Mouse (Mus musculus): Measurements from ENCODE around the gene Plin4. TPM values are rescaled to one million over a fixed set of nuclear protein-coding genes. Genes with fewer than 3 reads are reported as not detected.

Plin4 gene
- total RNA-seq, 1 experiment from 2014 or later, result not detected

DNA sequence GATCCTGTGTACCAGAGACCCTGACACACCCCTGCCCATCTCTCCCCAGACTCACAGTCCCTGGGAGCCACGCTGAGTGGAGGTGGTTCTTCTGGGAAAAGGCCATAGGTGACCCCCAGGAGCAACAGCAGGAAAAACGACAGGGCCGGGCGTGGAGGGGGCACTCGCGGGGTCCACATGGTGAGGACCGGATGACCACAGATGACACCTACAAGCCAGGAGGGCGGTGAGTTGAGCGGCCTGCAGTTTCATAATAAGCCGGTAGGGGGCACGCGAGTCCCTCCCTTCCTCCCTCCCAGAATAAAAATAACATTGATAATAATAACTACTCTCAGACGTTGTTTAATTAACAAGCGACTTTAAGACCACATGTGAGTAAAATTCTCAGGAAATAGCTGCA lies 23.1 kb upstream of the Plin4 start:
- peak; percentile 15 to 34; a peak in 1 of 4 replicates for ATAC-seq (replicated peaks in 1 of 2; ENCODE audit: insufficient read depth in 1 of 2, low FRiP score in 2 of 2, low TSS enrichment in 1 of 2, low read depth in 1 of 2, poor library complexity in 2 of 2, severe bottlenecking in 2 of 2)

DNA sequence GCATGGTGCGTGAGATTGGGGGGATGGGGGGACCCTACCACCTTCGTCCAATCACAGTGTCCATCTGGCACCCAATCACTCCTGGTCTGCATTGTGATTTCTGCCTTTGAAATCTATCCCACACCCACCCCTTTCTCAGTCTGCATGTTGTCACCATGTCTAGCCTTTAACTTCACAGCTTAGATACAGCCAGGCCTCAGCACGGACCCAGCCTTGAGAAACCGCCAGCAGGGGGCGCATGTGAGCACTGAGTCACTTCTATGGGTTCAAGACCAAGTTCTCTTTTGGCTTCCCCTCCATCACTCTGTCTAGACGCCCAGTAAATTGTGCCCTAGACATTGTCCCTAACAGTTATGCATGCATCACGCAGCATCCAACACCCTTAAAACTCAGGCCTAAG lies 22.2 kb upstream of the Plin4 start:
- no peak for ATAC-seq (replicated peaks in 1 of 2; ENCODE audit: insufficient read depth in 1 of 2, low FRiP score in 2 of 2, low TSS enrichment in 1 of 2, low read depth in 1 of 2, poor library complexity in 2 of 2, severe bottlenecking in 2 of 2)

DNA sequence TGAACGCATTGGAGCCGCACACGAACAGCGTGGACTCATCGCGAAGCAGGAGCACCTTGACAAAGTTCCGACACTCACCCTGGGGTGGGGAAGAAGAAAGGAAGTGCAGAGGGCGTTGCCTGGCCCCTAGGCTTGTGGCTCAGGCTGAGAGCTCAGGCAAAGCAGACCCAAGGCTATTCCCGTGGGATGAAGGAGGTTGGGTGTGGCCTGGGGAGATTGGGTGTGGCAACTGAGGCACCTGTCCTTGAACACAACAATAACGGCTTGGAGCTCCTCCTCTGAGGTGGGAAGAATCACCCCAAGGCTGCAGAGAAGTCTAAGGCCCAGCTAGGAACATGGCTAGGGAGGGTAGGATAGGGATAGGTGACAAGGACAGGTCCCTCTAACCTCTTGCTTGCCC lies 21.5 kb upstream of the Plin4 start:
- no peak for ATAC-seq (replicated peaks in 1 of 2; ENCODE audit: insufficient read depth in 1 of 2, low FRiP score in 2 of 2, low TSS enrichment in 1 of 2, low read depth in 1 of 2, poor library complexity in 2 of 2, severe bottlenecking in 2 of 2)

DNA sequence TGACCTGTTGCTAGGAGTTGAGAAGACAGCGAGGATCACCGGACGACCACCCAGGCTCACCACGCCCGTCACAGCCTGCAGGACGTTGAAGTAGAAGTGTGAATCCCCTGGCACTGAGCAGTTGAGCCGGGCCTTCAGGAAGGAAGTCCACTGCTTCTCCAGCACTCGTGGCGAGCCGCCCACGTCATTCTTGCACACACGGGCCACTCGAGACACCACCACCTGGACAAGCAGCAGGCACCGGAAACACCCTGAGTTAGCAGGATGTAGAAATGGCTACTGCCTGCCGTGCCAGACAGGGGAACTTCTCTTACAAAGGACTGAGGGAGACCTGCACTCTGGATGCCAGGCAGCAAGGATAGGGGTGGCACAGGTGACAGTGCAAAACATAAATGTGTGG lies 18.6 kb upstream of the Plin4 start:
- peak; percentile 19 to 38; a peak in 2 of 4 replicates for ATAC-seq (replicated peaks in 1 of 2; ENCODE audit: insufficient read depth in 1 of 2, low FRiP score in 2 of 2, low TSS enrichment in 1 of 2, low read depth in 1 of 2, poor library complexity in 2 of 2, severe bottlenecking in 2 of 2)

DNA sequence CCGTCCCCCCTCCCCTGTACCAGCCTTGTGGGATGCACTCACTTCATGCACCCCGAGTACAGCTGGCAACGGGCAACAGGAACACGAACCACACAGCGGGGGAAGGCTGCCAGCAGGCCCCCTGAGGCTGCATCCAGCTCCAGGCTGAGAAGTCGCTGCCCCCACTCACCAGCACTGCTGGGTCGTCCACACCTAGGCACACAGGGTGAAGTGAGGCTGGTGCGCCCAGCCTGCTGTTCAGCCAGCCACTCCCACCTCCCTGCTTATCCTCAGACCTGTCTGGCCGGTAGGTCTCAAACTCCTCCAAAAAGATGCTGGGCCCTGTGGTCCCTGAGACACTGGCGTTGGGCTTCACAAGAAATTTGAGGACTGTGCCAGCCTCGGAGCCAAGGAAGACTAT lies 16.6 kb upstream of the Plin4 start:
- no peak for ATAC-seq (replicated peaks in 1 of 2; ENCODE audit: insufficient read depth in 1 of 2, low FRiP score in 2 of 2, low TSS enrichment in 1 of 2, low read depth in 1 of 2, poor library complexity in 2 of 2, severe bottlenecking in 2 of 2)

DNA sequence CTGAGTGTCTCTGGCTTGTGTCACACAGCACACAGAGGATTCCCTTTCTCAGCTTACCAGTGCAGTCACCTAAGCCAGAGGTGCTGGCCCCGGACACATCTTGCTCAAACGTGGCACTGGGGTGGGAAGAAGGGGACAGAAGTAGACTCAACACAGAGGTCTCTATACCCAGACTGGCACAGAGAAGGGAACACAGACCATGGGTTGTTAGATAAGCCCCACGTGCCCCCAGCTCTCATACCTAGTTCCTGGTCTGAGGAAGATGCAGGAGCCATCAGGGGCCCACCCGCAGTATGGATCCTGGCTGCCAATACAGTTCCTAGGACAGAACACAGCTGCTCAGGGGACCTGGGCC lies 15.7 kb upstream of the Plin4 start:
- ATAC-seq (replicated peaks in 1 of 2; ENCODE audit: insufficient read depth in 1 of 2, low FRiP score in 2 of 2, low TSS enrichment in 1 of 2, low read depth in 1 of 2, poor library complexity in 2 of 2, severe bottlenecking in 2 of 2), result no peak

DNA sequence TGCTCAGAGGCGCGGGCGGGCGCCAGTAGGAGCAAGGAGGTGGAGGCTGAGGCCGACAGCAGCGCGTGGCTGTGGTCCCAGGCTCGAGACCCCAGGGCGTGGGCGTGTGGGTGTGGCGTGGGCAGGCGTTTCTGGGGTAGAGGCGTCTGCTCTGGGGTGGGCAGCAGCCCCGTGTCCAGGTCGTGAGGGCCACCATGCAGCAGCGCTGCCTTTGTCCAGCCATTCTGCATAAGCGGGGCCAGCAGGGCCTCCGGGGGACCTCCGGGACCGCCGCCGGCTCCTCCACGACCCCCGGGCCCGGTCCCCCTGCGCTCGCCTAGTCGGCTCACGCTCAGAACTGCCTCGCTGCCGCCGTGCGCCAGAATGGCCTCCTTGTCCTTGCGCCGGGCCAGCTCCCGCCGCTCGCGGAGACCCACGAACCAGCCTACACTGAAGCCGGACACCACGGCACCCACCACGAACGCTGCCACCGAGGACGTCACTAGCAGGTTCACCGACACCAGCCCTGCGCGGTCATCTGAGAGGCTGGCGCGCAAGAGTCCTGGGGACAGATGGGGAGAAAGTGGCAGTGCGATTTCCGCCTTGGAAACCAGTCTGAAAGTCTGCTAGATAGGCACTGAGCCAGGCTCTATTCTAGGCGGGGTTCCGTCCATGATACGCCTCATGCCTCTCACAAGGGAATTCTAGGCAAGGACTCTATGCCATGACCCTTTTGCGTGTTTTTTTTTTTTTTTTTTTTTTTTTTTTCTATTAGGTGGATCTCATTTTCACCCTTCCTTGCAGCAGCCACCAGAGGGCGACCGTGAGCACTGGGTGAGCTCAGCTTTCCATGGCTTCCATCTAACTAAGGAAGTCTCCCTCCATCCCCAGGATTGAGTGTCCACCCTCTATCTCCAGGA lies 15.0 kb upstream of the Plin4 start:
- no peak; a peak in 1 of 4 replicates for ATAC-seq (replicated peaks in 1 of 2; ENCODE audit: insufficient read depth in 1 of 2, low FRiP score in 2 of 2, low TSS enrichment in 1 of 2, low read depth in 1 of 2, poor library complexity in 2 of 2, severe bottlenecking in 2 of 2)

DNA sequence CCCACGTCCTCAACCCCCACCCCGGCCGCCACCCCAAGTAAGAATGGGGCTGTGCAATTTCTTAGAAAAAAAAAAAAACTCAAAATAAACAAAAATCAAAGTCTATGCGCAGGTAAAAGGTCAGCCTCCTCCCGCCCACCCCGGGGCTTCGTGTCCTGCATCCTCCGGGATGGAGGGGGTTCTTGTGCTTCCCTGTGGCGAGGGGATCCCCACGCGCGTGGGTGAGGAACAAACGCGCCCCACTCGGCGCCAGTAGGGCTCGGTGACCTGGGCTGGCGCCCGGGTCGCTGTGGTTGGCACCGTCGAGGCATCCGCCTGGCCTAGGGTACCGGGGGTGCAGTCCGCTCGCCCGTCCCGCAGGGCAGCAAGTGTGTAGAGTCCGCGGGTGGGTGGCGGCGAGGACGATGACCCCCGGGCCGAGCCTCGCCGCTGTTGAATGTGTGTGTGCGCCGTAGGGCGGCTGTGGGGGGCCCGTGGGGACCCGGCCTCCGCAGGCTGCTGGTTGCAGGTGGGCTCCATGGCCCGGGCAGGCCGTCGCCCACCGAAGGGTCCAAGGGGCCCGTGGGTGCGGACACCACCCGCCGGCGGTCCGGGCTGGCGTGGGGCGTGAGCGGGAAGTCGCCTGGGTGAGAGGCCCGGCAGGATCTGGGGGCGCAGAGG lies 14.2 kb upstream of the Plin4 start:
- no peak for ATAC-seq (replicated peaks in 1 of 2; ENCODE audit: insufficient read depth in 1 of 2, low FRiP score in 2 of 2, low TSS enrichment in 1 of 2, low read depth in 1 of 2, poor library complexity in 2 of 2, severe bottlenecking in 2 of 2)

DNA sequence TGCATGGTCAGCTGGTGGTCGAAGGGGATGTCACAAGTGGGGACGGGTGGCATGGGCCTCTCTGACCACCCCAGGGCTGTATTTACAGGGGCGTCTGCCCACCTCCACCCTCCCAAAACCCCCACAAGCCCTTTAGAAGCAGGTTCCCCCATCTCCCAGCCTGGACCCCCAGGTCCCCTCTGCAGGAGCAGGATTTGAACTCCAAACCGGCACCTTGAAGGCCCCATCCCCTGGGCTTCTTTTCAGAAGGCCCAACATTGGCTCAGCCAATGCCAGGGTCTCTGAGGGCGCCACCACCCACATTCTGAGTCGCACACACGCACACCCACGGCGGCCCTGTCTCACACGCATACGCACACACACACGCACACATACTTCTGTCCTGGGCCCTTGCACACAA lies 13.6 kb upstream of the Plin4 start:
- no peak for ATAC-seq (replicated peaks in 1 of 2; ENCODE audit: insufficient read depth in 1 of 2, low FRiP score in 2 of 2, low TSS enrichment in 1 of 2, low read depth in 1 of 2, poor library complexity in 2 of 2, severe bottlenecking in 2 of 2)

DNA sequence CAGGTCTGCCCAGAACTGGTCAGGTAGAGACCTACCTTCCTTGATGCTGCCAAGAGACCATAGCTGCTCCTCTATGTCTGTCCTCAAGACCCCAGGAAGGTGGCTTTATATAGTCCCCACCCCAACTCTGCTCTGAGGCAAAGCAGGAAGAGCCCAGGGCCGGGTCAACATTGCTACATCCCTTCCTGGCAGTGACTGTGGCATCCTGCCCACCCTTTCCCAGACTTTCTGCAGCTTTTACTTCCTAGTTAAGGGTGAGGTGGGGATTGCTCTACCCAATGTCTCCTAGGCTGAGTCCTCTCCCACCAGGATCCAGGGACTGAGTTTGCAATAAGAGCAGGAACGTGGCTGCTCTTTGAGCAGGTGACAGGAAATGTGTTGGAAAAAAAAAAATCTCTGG lies 12.2 kb upstream of the Plin4 start, which contains the start of gene Lrg1:
TSS of gene Lrg1 (minus strand) at position 176 of the 400 bp plus-strand sequence.
- no peak for ATAC-seq (replicated peaks in 1 of 2; ENCODE audit: insufficient read depth in 1 of 2, low FRiP score in 2 of 2, low TSS enrichment in 1 of 2, low read depth in 1 of 2, poor library complexity in 2 of 2, severe bottlenecking in 2 of 2)

DNA sequence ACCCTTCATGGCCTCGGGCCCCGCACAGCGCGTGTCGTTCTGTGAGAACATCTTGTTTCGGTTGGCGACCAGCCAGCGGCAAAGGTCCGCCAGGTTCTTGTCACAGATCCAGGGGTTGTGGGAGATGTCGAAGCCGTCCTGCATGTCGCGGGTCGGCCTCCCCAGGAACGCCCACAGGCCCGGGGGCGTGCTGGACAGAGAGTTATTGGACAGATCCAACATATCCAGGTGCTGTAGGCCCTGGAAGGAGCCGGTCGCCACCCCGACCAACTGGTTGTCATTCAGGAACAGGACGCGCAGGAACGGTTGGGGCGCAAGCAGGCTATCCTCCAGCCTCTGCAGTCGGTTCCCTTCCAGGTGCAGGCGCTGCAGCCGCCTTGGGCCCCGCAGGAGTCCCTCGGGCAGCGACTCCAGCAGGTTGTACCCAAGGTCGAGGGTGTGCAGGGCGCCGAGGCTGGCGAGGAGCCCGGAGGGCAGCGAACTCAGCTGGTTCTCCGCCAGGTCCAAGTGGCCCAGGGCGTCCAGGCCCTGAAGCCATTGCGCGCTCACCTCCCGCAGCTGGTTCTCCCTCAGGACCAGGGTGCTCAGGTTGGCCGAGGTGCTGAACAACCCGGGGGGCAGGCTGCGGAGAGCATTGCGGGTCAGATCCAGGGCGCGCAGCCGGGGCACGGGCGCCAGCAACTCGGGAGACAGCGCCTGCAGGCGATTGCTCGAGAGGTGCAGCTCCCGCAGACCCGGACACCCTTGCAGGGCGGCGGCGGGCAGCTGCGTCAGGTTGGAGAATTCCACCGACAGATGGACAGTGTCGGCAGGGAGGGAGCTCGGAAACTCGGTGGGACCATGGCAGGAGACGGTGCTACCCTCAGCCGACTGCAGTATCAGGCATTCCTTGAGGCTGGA lies 10.6 kb upstream of the Plin4 start:
- no peak for ATAC-seq (replicated peaks in 1 of 2; ENCODE audit: insufficient read depth in 1 of 2, low FRiP score in 2 of 2, low TSS enrichment in 1 of 2, low read depth in 1 of 2, poor library complexity in 2 of 2, severe bottlenecking in 2 of 2)

DNA sequence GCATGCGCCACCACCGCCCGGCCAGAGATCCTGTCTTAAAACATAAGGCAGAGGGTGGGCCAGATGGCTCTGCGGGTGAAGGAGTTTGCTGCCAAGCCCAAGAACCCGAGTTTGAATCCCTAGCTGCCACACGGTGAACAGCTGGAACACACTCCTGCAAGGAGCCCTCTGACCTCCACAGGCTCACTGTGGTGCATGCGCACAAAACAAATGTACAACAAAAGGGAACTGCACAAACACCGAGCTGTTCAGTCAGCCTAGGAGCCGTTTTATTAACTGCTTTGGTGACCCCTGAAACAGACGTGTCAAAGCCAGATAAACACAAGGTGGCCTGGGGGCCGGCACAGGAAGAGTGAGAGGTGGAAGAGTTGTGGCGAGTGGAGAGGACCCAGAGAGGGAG lies 9.8 kb upstream of the Plin4 start:
- ATAC-seq (replicated peaks in 1 of 2; ENCODE audit: insufficient read depth in 1 of 2, low FRiP score in 2 of 2, low TSS enrichment in 1 of 2, low read depth in 1 of 2, poor library complexity in 2 of 2, severe bottlenecking in 2 of 2), result no peak

DNA sequence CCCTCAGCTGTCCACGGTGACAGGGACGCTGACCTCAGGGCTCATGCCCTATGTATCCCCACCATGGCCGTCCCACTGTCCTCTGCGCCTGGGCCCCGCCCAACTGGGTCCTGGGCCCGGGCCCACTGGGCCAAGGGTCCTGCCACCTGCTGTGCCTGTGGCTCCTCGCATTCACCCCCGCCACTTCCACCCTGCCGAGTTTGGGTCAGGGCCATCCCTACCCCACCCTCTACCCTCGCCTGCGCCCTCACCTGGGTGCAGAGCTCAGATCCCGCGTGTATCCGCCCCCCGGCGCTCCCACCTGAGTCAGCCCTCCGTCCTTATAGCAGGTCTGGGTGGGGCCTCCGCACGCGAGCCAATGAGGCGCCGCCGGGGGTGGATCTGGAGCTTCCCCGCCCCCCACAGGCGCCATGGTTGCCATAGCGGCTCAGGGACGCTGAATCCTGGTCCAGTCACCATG lies 7.7 kb upstream of the Plin4 start, which contains the start of gene Plin5:
TSS of gene Plin5 (minus strand) at position 346 of the 460 bp plus-strand sequence.
- ATAC-seq (replicated peaks in 1 of 2; ENCODE audit: insufficient read depth in 1 of 2, low FRiP score in 2 of 2, low TSS enrichment in 1 of 2, low read depth in 1 of 2, poor library complexity in 2 of 2, severe bottlenecking in 2 of 2), result peak; percentile 32 to 35; a peak in 3 of 4 replicates

DNA sequence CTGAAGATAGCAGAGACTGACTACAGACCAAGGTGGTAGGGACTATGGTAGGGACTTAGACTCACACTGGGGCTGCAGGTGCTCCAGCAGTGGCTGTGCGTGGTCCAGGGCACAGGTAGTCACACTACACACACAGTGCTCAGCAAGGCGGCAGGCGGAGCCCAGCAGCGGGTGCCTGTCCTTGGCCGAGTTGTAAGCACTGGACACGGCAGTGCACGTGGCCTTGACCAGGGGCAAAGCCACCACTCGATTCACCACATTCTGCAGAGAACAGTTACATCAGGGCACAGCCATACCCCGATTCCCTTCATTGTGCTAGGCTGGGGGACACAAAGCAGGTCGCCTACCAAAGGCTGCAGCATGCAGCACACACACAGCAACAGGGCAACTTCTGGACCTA lies 6.6 kb upstream of the Plin4 start:
- ATAC-seq (replicated peaks in 1 of 2; ENCODE audit: insufficient read depth in 1 of 2, low FRiP score in 2 of 2, low TSS enrichment in 1 of 2, low read depth in 1 of 2, poor library complexity in 2 of 2, severe bottlenecking in 2 of 2), result no peak

DNA sequence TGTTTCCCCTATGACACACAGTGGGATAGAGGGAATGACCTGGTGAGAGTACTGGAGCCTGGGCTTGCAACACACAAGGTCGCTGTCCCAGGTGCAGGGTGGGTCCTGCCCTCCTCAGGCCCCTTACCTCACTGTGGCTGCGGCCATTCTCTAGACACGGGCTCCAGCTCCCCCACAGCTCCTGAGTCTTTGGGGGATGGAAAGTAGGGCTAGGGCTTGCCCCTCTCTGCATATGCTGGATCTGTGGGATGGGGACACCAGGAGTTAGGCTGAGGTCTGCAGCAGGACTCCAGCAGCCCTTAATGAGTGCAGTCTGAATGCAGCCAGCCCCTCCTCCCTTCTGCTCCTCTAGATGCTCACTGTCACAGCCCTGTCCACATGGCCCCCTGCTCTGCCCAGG lies 3.1 kb upstream of the Plin4 start:
- no peak for ATAC-seq (replicated peaks in 1 of 2; ENCODE audit: insufficient read depth in 1 of 2, low FRiP score in 2 of 2, low TSS enrichment in 1 of 2, low read depth in 1 of 2, poor library complexity in 2 of 2, severe bottlenecking in 2 of 2)

DNA sequence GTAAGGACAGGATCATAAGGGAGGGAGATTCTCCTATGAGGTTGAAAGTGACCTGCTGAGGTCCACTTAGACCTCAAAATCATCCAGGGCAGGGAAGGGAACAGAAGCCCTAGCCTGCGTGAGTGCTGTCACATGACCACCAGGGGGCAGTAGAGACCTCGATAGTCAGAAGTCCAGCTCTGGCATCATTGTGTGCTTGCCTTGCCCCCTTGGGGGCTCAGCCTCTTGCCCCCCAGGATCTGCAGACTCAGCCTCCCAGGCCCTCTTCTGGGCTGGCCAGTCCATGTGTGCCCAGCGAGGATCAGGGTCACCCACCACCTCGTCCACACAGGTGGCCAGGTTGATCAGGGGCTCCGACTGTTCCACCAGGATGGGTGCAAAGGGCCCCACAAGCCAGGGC lies 2.3 kb upstream of the Plin4 start:
- peak; percentile 39 to 61; a peak in 1 of 4 replicates for ATAC-seq (replicated peaks in 1 of 2; ENCODE audit: insufficient read depth in 1 of 2, low FRiP score in 2 of 2, low TSS enrichment in 1 of 2, low read depth in 1 of 2, poor library complexity in 2 of 2, severe bottlenecking in 2 of 2)

DNA sequence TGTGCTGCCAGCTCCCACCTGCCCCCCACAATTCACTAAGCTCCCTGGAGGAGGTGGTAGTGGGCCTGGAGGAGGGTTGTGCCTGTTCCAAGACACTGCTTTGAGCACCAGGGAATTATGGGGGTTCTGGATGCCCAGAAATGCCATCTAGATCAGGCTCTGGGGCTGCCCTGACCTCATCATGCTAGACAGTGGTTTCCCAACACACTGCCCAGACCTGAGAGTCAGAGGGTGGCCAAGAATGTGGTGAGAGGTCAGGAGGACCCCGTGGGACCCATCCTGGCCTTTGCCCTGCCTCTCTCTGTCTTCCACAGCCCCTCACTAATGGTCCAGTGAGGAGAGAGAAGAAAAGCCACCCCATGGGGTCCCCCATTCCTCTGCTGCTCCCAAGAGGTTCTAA lies 1.4 kb upstream of the Plin4 start:
- ATAC-seq (replicated peaks in 1 of 2; ENCODE audit: insufficient read depth in 1 of 2, low FRiP score in 2 of 2, low TSS enrichment in 1 of 2, low read depth in 1 of 2, poor library complexity in 2 of 2, severe bottlenecking in 2 of 2), result no peak

DNA sequence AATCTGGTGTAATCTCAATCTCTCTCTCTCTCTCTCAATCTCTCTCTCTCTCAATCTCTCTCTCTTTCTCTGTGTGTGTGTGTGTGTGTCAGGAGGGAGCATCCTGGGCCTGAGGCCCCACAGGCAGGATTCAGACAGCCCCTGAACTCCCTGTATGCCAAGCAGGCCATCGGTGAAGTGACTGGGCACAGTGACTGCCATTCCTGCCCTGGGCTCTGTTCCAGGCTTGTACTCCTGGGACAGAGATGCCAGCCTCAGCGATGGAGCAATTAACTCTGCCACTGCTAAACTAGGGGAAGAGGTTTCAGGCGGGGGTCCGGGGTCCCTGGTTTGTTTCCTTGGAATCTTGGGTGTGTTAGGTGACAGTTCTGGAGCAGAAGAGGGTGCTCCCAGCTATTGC lies 968 bp upstream of the Plin4 start:
- no peak for ATAC-seq (replicated peaks in 1 of 2; ENCODE audit: insufficient read depth in 1 of 2, low FRiP score in 2 of 2, low TSS enrichment in 1 of 2, low read depth in 1 of 2, poor library complexity in 2 of 2, severe bottlenecking in 2 of 2)

All from hematopoietic stem cell, adult 5-6 weeks (primary cell).